Mouse (Mus musculus) hindbrain, embryonic 13.5 days (tissue): ENCODE data around the gene Gpr19. TPM values are rescaled to one million over a fixed set of nuclear protein-coding genes. Genes with fewer than 3 reads are reported as not detected.

ENCODE experiments used
- ATAC-seq: fragments of 200-750 bp; cut with Nextera tagmentation; 2 replicates; pipeline ENCODE4 v1.8.0; 2017; ENCODE audit warnings: moderate TSS enrichment; ENCODE audit not compliant: low FRiP score
- H3K27ac ChIP-seq: fragments of 300-500 bp; sonication (generic); 2 replicates; pipeline ENCODE4 v1.5.1; 2015; ENCODE audit warnings: inconsistent platforms, mild to moderate bottlenecking, moderate library complexity
- H3K27me3 ChIP-seq: fragments of 300-500 bp; sonication (generic); 2 replicates; pipeline ENCODE4 v1.6.1; 2015; ENCODE audit warnings: mild to moderate bottlenecking, inconsistent platforms
- H3K36me3 ChIP-seq: fragments of 300-500 bp; sonication (generic); 2 replicates; pipeline ENCODE4 v1.6.1; 2015; ENCODE audit warnings: mild to moderate bottlenecking, inconsistent platforms
- H3K4me1 ChIP-seq: fragments of 300-500 bp; sonication (generic); replicated peaks from 2 replicates; pipeline ENCODE4 v1.6.1; 2015; ENCODE audit warnings: inconsistent platforms
- H3K4me2 ChIP-seq: fragments of 300-500 bp; sonication (generic); 2 replicates; pipeline ENCODE4 v1.6.1; 2015; ENCODE audit warnings: inconsistent platforms, mild to moderate bottlenecking, moderate library complexity
- H3K4me3 ChIP-seq: fragments of 300-500 bp; sonication (generic); 2 replicates; pipeline ENCODE4 v1.5.1; 2015; ENCODE audit warnings: mild to moderate bottlenecking, inconsistent platforms
- H3K9ac ChIP-seq: fragments of 300-500 bp; sonication (generic); 2 replicates; pipeline ENCODE4 v1.6.1; 2015; ENCODE audit warnings: mild to moderate bottlenecking, inconsistent platforms
- H3K9me3 ChIP-seq: fragments of 300-500 bp; sonication (generic); 2 replicates; pipeline ENCODE4 v1.6.1; 2016; ENCODE audit warnings: inconsistent platforms
- WGBS: fragments of 180-500 bp; shearing (Covaris S2); methylation state at CpG from one replicate; pipeline ENCODE4 v1.1.7; 2015; 5-methylcytosine and 5-hydroxymethylcytosine counted together
- polyA plus RNA-seq: library from polyadenylated mRNA; unstranded; fragments of >200 nt; fragmentation: Nextera tagmentation; extraction: Ambion mirVana; gene quantifications from 2 replicates; pipeline ENCODE4 v1.2.1, GENCODE M21; 2015

Gpr19 gene
- polyA plus RNA-seq, 1 experiment from 2014 or later = 39.0 TPM

DNA sequence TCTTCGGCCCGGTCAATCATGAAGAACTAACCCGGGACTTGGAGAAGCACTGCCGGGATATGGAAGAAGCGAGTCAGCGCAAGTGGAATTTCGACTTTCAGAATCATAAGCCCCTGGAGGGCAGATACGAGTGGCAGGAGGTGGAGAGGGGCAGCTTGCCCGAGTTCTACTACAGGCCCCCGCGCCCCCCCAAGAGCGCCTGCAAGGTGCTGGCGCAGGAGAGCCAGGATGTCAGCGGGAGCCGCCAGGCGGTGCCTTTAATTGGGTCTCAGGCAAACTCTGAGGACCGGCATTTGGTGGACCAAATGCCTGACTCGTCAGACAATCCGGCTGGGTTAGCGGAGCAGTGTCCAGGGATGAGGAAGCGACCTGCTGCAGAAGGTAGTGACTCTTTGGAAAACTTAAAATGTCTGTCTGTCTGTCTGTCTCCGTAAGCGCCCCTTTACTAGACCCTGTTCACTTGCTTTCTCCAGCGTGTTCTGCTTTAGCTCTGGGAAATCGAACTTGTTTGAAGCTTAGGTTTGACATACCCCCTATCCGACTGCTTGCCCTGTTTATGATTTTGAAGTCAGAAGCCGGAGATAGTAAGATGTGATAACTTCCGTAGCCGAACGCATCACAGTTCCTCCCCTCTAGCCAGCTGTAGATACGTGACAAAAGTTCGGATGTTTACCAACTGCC, 22.8 kb upstream of the Gpr19 start:
- Histone ChIP-seq H3K9me3 (no peaks in the 10 kb centered on the region), H3K4me2 (peak overlapping the region; percentile 86), H3K4me3 (peak overlapping the region; percentile 93), H3K9ac (peak overlapping the region; percentile 93), H3K27me3 (peaks cover 11% of the 10 kb centered on the region), H3K36me3 (no peaks in the 10 kb centered on the region), H3K4me1 (peaks cover 47% of the 10 kb centered on the region), H3K27ac (peak overlapping the region; percentile 98)
- WGBS = under 1% methylated on average over 32 of the region's 32 CpGs
- ATAC-seq = no peak

GRCm38 (mm10) chr6:134920190-134921013, 22.0 kb upstream of the Gpr19 start, which contains the start of gene Cdkn1b:
Gene Cdkn1b (plus strand): TSS chr6:134920401.
- peaks cover 16% of the 10 kb centered on the region for H3K27me3 ChIP-seq
- peak within 1 kb of the TSS; percentile 93 for H3K9ac ChIP-seq
- peak within 1 kb of the TSS; percentile 86 for H3K4me2 ChIP-seq
- peak within 1 kb of the TSS; percentile 93 for H3K4me3 ChIP-seq
- H3K36me3 ChIP-seq = no peaks in the 10 kb centered on the region
- peak within 1 kb of the TSS; percentile 98 for H3K27ac ChIP-seq
- peak; percentile 97 for ATAC-seq
- under 1% methylated on average over 75 of the region's 77 CpGs for WGBS
- H3K4me1 ChIP-seq = peaks cover 48% of the 10 kb centered on the region
- H3K9me3 ChIP-seq = no peaks in the 10 kb centered on the region

GRCm38 (mm10) chr6:134919511-134920189, 21.3 kb upstream of the Gpr19 start:
- Histone ChIP-seq H3K27ac (peak overlapping the region; percentile 98), H3K9me3 (no peaks in the 10 kb centered on the region), H3K27me3 (peaks cover 18% of the 10 kb centered on the region), H3K4me1 (peaks cover 48% of the 10 kb centered on the region), H3K9ac (peak overlapping the region; percentile 93), H3K4me2 (peak overlapping the region; percentile 86), H3K36me3 (no peaks in the 10 kb centered on the region), H3K4me3 (peak overlapping the region; percentile 93)
- WGBS = 4% methylated on average over 37 of the region's 37 CpGs
- ATAC-seq = peak; percentile 77

GRCm38 (mm10) chr6:134918769-134919168, 20.4 kb upstream of the Gpr19 start:
- H3K4me3 ChIP-seq = no peak overlapping the region
- no peak overlapping the region for H3K4me2 ChIP-seq

GRCm38 (mm10) chr6:134917087-134917486, 18.7 kb upstream of the Gpr19 start:
- Histone ChIP-seq H3K27ac (peak overlapping the region; percentile 35), H3K36me3 (no peaks in the 10 kb centered on the region), H3K9ac (peak overlapping the region; percentile 55), H3K4me1 (peaks cover 32% of the 10 kb centered on the region), H3K27me3 (peaks cover 18% of the 10 kb centered on the region), H3K4me3 (peak overlapping the region; percentile 39), H3K4me2 (peak overlapping the region; percentile 60), H3K9me3 (no peaks in the 10 kb centered on the region)
- 1% methylated on average over 11 of the region's 11 CpGs for WGBS
- no peak for ATAC-seq

More at GRCm38 (mm10) chr6:134918769-134919168, 20.4 kb upstream of the Gpr19 start:
- Histone ChIP-seq H3K9me3 (no peaks in the 10 kb centered on the region), H3K27me3 (peaks cover 18% of the 10 kb centered on the region), H3K4me1 (peaks cover 47% of the 10 kb centered on the region), H3K9ac (no peak overlapping the region), H3K36me3 (no peaks in the 10 kb centered on the region), H3K27ac (no peak overlapping the region)
- ATAC-seq = no peak
- WGBS = 97% methylated on average over 10 of the region's 10 CpGs

GRCm38 (mm10) chr6:134916641-134917040, 18.3 kb upstream of the Gpr19 start:
- Histone ChIP-seq H3K9me3 (no peaks in the 10 kb centered on the region), H3K27ac (peak overlapping the region; percentile 35), H3K36me3 (no peaks in the 10 kb centered on the region), H3K4me1 (peaks cover 28% of the 10 kb centered on the region), H3K9ac (peak overlapping the region; percentile 55), H3K4me2 (peak overlapping the region; percentile 60), H3K27me3 (peaks cover 18% of the 10 kb centered on the region), H3K4me3 (peak overlapping the region; percentile 39)
- under 1% methylated on average over 11 of the region's 11 CpGs for WGBS
- ATAC-seq = no peak

DNA sequence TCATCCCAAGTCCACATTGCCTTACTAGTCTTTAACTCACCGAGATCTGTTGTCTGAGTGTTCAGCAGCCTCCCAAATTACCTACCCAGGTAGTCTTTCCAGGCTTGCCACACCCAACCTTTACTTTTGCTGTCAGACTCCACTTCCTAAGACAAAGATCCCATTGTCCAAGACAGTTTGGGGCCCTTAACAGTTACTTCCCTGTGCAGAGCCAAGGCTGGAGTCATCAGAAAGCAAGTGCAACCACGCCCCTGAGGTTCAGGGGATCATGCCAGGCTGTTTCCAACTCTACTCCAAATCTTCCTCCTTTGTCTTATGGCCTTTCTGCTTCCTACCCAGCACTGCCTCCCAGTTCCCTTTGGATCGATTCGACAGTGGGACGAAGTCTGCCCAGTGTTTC, 16.1 kb upstream of the Gpr19 start:
- Histone ChIP-seq H3K27me3 (peaks cover 18% of the 10 kb centered on the region), H3K4me3 (no peak overlapping the region), H3K4me1 (peaks cover 23% of the 10 kb centered on the region), H3K36me3 (no peaks in the 10 kb centered on the region), H3K9ac (no peak overlapping the region), H3K27ac (no peak overlapping the region), H3K4me2 (no peak overlapping the region), H3K9me3 (no peaks in the 10 kb centered on the region)
- no peak for ATAC-seq
- WGBS = 91% methylated on average over 5 of the region's 5 CpGs

DNA sequence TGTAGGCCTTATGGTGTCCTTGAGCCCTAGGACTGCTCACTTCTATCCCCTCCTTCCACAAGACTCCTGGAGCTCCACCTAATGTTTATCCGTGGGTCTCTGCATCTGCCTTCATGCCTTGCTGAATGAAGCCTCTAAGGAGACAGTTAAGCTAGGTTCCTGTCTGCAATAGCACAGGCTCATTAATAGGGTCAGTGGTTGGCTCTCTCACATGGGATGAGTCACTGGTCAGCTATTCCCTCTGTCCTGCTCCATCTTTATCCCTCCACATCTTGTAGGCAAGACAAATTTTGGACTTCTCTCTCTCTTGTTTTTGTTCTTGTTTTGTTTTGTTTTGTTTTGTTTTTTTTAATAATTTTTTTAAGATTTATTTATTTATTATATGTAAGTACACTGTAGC, 7.4 kb upstream of the Gpr19 start:
- Histone ChIP-seq H3K36me3 (no peaks in the 10 kb centered on the region), H3K4me1 (0 out of 2 replicates have a peak, but pooled peaks cover 2% of the 10 kb centered on the region), H3K9ac (no peak overlapping the region), H3K4me3 (no peak overlapping the region), H3K27me3 (no peaks in the 10 kb centered on the region), H3K9me3 (no peaks in the 10 kb centered on the region), H3K4me2 (no peak overlapping the region), H3K27ac (no peak overlapping the region)
- WGBS = 83% methylated on average over 1 of the region's 1 CpGs
- no peak for ATAC-seq

- no peak overlapping the region for H3K27ac ChIP-seq
- no peak for ATAC-seq
- no peak overlapping the region for H3K4me3 ChIP-seq
- WGBS = 95% methylated on average over 10 of the region's 10 CpGs
- no peaks in the 10 kb centered on the region for H3K9me3 ChIP-seq
- H3K27me3 ChIP-seq = no peaks in the 10 kb centered on the region
- no peaks in the 10 kb centered on the region for H3K36me3 ChIP-seq
- H3K9ac ChIP-seq = no peak overlapping the region
- H3K4me2 ChIP-seq = no peak overlapping the region
- H3K4me1 ChIP-seq = peaks cover 4% of the 10 kb centered on the region; the same call in 1 of the 2 replicates
Measured at GRCm38 (mm10) chr6:134903891-134904884, 5.8 kb upstream of the Gpr19 start.

DNA sequence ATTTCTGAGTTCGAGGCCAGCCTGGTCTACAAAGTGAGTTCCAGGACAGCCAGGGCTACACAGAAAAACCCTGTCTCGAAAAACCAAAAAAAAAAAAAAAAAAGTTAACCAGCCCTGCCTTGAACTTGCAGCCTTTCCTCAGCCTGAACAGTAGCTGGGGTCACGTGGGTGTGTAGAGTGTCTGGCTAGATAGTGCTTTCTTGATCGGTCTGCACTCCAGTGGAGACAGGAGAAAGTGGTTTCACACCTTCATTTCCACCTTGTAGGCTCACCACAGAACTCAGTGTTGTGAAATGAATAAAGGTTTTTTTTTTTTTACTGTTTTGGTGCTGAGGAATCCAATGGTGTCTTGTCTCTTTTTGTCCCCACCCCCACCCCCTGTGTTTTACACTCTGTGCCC, 5.0 kb upstream of the Gpr19 start:
- H3K27me3 ChIP-seq = no peaks in the 10 kb centered on the region
- no peak overlapping the region for H3K27ac ChIP-seq
- ATAC-seq = no peak
- H3K9ac ChIP-seq = no peak overlapping the region
- H3K9me3 ChIP-seq = no peaks in the 10 kb centered on the region
- H3K36me3 ChIP-seq = no peaks in the 10 kb centered on the region
- no peak overlapping the region for H3K4me3 ChIP-seq
- no peak overlapping the region for H3K4me2 ChIP-seq
- 92% methylated on average over 4 of the region's 4 CpGs for WGBS
- peaks cover 5% of the 10 kb centered on the region; the same call in 1 of the 2 replicates for H3K4me1 ChIP-seq

GRCm38 (mm10) chr6:134897443-134898094, 809 bp downstream of the Gpr19 start:
- Histone ChIP-seq H3K27ac (peak overlapping the region; percentile 99), H3K36me3 (no peaks in the 10 kb centered on the region), H3K27me3 (no peaks in the 10 kb centered on the region), H3K9me3 (no peaks in the 10 kb centered on the region), H3K4me1 (peaks cover 15% of the 10 kb centered on the region), H3K4me3 (peak overlapping the region; percentile 53), H3K9ac (peak overlapping the region; percentile 86), H3K4me2 (peak overlapping the region; percentile 74)
- WGBS = under 1% methylated on average over 38 of the region's 38 CpGs
- ATAC-seq = peak; percentile 95
